Mouse (Mus musculus) stomach, postnatal 0 days (tissue): ENCODE data around the gene Sec14l4. TPM values are rescaled to one million over a fixed set of nuclear protein-coding genes. Genes with fewer than 3 reads are reported as not detected.

Experiments used
- ATAC-seq: fragments of 200-750 bp; cut with Nextera tagmentation; 2 replicates; pipeline ENCODE4 v1.8.0; 2017; ENCODE audit not compliant: low FRiP score, low TSS enrichment
- DNase-seq: peaks from one replicate; pipeline ENCODE4 v3.0.0-alpha.2; 2016; ENCODE audit warnings: low spot score
- H3K27ac ChIP-seq: fragments of 300-500 bp; sonication (generic); replicated peaks from 2 replicates; pipeline ENCODE4 v1.5.1; 2014; ENCODE audit warnings: mild to moderate bottlenecking, control low read depth
- H3K27me3 ChIP-seq: fragments of 300-500 bp; sonication (generic); 2 replicates; pipeline ENCODE4 v1.6.1; 2014; ENCODE audit warnings: low read length; ENCODE audit not compliant: control insufficient read depth, insufficient read depth
- H3K36me3 ChIP-seq: fragments of 300-500 bp; sonication (generic); 2 replicates; pipeline ENCODE4 v1.6.1; 2014; ENCODE audit warnings: low read length, mixed read lengths; ENCODE audit not compliant: control insufficient read depth, insufficient read depth
- H3K4me1 ChIP-seq: fragments of 300-500 bp; sonication (generic); replicated peaks from 2 replicates; pipeline ENCODE4 v1.6.1; 2014; ENCODE audit warnings: antibody characterized with exemption; ENCODE audit not compliant: control insufficient read depth, insufficient read depth
- H3K4me2 ChIP-seq: fragments of 300-500 bp; sonication (generic); replicated peaks from 2 replicates; pipeline ENCODE4 v1.6.1; 2014; ENCODE audit warnings: low read depth, mild to moderate bottlenecking, control low read depth, moderate library complexity
- H3K4me3 ChIP-seq: fragments of 300-500 bp; sonication (generic); 2 replicates; pipeline ENCODE4 v1.5.1; 2014; ENCODE audit warnings: low read depth, low read length, control low read depth
- H3K9ac ChIP-seq: fragments of 300-500 bp; sonication (generic); 2 replicates; pipeline ENCODE4 v1.6.1; 2014; ENCODE audit warnings: mild to moderate bottlenecking, low read length, control low read depth, mixed read lengths
- H3K9me3 ChIP-seq: fragments of 300-500 bp; sonication (generic); 2 replicates; pipeline ENCODE4 v1.6.1; 2016; ENCODE audit warnings: low read length; ENCODE audit not compliant: control insufficient read depth
- CTCF ChIP-seq: IDR thresholded peaks from 2 replicates; pipeline ENCODE4 v1.5.1; 2016; ENCODE audit warnings: antibody characterized with exemption, low read depth, mild to moderate bottlenecking, moderate library complexity
- EP300 ChIP-seq: optimal IDR thresholded peaks from 2 replicates; pipeline ENCODE3; 2016; ENCODE audit warnings: antibody characterized with exemption
- WGBS: fragments of 180-500 bp; shearing (Covaris S2); extraction: QIAGEN DNeasy Blood & Tissue Kit; methylation state at CpG from one replicate; pipeline ENCODE4 v1.1.7; 2014; 5-methylcytosine and 5-hydroxymethylcytosine counted together
- polyA plus RNA-seq: library from polyadenylated mRNA; unstranded; fragments of >200 nt; fragmentation: Nextera tagmentation; extraction: Ambion mirVana; gene quantifications from 2 replicates; pipeline ENCODE4 v1.2.1, GENCODE M21; 2015

Sec14l4 gene
- polyA plus RNA-seq, 1 experiment from 2014 or later: 2.5 TPM

DNA sequence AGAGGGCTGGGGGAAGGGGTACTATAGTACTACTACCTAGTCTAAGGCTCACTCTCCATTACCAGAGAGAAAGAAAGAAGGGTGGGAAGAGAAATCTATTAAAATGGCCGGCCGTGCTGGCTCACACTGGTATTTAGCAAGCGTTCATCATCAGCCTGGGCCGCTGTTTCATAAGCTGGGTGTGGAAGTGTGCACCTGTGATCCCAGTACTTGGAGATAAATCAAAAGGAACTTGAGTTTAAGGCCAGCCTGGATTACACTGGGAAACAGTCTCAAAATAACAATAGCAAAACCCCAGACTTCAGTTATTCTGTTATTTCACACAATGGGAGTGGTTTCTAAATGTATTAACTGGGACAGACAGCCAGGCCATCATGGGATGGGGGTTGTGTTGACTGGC, 31.3 kb downstream of the Sec14l4 start:
- no peak overlapping the region for H3K4me3 ChIP-seq
- H3K36me3 ChIP-seq: no peaks in the 10 kb centered on the region
- DNase-seq: no peak
- no peak overlapping the region for H3K27ac ChIP-seq
- H3K4me1 ChIP-seq: no peaks in the 10 kb centered on the region
- H3K9ac ChIP-seq: no peak overlapping the region
- WGBS: 68% methylated on average over 4 of the region's 4 CpGs
- no peaks in the 10 kb centered on the region for H3K27me3 ChIP-seq
- TF ChIP-seq CTCF (no peak), EP300 (no peak)
- H3K9me3 ChIP-seq: no peaks in the 10 kb centered on the region
- no peak overlapping the region for H3K4me2 ChIP-seq
- no peak for ATAC-seq

DNA sequence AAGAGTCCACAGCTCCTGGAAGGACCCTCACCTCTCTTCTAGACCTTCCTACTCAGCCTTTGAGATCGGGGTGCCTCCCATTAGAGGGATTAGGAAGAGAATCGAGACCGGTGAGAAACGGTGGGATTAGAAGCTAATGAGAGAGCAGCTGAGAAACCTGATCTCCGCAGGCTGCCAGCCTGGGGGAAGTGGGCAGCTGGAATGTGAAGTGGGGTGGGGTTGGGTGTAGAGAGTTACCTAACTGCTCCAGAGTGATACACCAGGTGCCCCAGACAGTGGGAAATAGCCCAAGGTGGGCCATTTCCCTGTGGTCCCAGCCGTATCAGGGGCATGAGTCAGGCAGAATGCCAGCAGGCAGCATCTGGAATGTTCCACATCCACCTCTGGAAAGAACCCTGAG, 31.7 kb downstream of the Sec14l4 start:
- Histone ChIP-seq H3K27ac (no peak overlapping the region), H3K4me1 (no peaks in the 10 kb centered on the region), H3K9ac (no peak overlapping the region), H3K9me3 (no peaks in the 10 kb centered on the region), H3K36me3 (no peaks in the 10 kb centered on the region), H3K4me3 (no peak overlapping the region), H3K27me3 (no peaks in the 10 kb centered on the region), H3K4me2 (no peak overlapping the region)
- no peak for DNase-seq
- WGBS: 44% methylated on average over 6 of the region's 6 CpGs
- no peak for TF ChIP-seq CTCF
- no peak for TF ChIP-seq EP300
- no peak for ATAC-seq

DNA sequence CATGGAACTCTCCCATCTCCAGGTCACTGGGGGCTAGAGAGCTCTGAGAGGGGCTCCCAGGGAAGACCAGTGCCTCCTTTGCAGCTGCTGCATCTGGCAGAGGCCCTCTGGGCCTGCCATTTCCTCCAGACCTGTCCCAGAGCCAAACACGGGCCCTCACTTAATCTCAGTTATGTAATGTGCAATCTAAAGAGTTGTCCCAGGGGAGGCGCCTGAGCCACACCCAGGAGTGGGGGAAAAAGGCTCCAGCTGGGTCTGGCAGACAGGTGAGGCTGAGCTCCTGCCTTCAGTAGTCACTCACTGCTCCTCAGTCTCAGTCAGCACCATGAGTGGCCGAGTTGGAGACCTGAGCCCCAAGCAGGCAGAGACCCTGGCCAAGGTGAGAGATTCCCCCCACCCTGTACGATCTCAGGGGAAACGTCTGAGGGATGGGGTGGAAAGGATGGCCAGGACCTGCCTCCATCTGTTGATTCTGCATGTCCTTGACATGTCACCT, 33.4 kb downstream of the Sec14l4 start, which contains the start of gene Sec14l3:
Gene Sec14l3, plus strand, starts transcription at position 215 of the 496 bp plus-strand sequence.
- H3K4me2 ChIP-seq: no peak within 1 kb of the TSS
- peak; percentile 36 for DNase-seq

DNA sequence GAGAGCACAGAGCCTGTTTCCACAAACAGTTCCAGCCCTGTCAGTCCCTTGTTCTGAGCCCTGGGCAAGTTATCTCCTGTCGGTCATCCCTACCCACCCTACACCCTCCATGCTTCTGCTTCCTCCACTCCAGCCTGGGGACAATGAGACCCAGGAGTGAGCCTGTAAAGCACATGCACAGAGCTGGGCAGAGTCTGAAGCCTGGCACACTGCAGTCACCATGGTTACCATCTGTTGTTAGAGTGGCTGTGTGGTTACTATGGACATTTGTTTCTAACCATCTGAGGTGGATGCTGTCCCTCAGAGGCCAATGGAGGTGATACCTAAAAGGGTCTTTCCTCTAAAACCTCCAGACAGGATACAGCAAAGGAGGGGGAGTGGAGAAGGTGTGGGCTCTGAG, 38.4 kb downstream of the Sec14l4 start:
- no peak overlapping the region for H3K9ac ChIP-seq
- no peak overlapping the region for H3K4me3 ChIP-seq
- ATAC-seq (no peak), DNase-seq (no peak)
- TF ChIP-seq CTCF (no peak), EP300 (no peak)
- WGBS: 64% methylated on average over 1 of the region's 1 CpGs
- no peak overlapping the region for H3K4me2 ChIP-seq
- H3K4me1 ChIP-seq: no peaks in the 10 kb centered on the region
- H3K27me3 ChIP-seq: no peaks in the 10 kb centered on the region
- H3K27ac ChIP-seq: no peak overlapping the region
- H3K36me3 ChIP-seq: no peaks in the 10 kb centered on the region
- no peaks in the 10 kb centered on the region for H3K9me3 ChIP-seq

More for the DNA sequence above, 33.4 kb downstream of the Sec14l4 start, which contains the start of gene Sec14l3:
- Histone ChIP-seq H3K27me3 (no peaks in the 10 kb centered on the region), H3K36me3 (no peaks in the 10 kb centered on the region), H3K27ac (no peak within 1 kb of the TSS), H3K9ac (no peak within 1 kb of the TSS), H3K4me1 (no peaks in the 10 kb centered on the region), H3K9me3 (no peaks in the 10 kb centered on the region), H3K4me3 (no peak within 1 kb of the TSS)
- TF ChIP-seq EP300 (no peak), CTCF (no peak)
- 0 out of 2 replicates have a peak, but pooled peaks have one; percentile 38 for ATAC-seq
- 34% methylated on average over 5 of the region's 5 CpGs for WGBS

DNA sequence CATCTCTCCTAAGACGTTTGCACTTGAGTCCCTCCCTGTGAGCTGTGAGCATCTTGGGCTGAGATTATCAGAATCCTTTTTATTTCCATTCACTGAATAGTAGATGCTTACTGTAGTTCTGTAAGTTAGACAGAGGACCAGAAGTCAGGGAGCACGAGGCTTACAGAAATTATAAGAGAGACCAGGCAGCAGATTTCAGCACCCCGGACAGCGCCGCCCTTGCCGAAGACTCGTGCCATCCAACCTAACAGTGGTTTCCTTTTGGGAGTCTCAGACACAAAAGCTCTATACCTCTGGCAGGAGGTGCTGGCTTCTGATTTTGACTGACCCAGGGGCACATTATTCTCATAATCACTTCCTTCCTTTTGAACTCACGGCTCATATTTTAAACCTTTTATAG, 45.4 kb downstream of the Sec14l4 start:
- Histone ChIP-seq H3K27me3 (no peaks in the 10 kb centered on the region), H3K36me3 (no peaks in the 10 kb centered on the region), H3K9ac (no peak overlapping the region), H3K4me2 (no peak overlapping the region), H3K4me3 (no peak overlapping the region), H3K27ac (no peak overlapping the region), H3K4me1 (no peaks in the 10 kb centered on the region), H3K9me3 (no peaks in the 10 kb centered on the region)
- ATAC-seq (no peak), DNase-seq (peak; percentile 73)
- 10% methylated on average over 8 of the region's 8 CpGs for WGBS
- TF ChIP-seq EP300 (no peak), CTCF (0 out of 2 replicates have a peak, but pooled peaks have one; percentile 3)

DNA sequence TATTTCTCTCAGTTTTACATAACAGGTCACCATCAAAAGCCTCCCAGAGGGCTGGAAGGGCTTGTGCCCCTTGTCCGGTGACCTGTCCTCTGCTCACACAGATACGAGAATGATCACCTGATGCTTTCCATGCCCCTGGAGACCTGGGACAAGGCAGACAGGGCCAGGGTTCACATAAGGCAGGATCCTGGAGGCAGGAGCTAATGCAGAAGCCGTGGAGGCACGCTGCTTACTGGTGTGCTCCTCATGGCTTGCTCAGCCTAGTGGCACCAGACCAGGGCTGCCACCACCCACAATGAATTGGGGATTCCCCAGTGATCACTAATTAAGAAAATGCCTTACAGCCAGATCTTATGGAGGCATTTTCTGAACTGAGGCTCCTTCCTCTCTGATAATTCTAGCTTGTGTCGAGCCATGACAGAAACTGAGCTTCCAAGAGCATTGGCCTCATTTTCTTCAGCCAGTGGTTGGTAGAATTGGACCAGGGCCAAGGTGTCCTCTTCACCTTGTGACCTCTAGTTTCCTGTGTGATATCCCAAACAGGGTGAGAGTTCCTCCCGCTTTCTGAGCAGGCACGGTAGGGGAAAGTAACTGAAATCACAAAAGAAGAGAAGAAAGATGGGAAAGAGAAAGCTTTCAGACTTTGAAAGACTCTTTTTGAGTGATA, 47.1 kb downstream of the Sec14l4 start:
- Histone ChIP-seq H3K27ac (no peak overlapping the region), H3K27me3 (no peaks in the 10 kb centered on the region), H3K4me2 (no peak overlapping the region), H3K4me3 (no peak overlapping the region), H3K36me3 (no peaks in the 10 kb centered on the region), H3K9ac (no peak overlapping the region), H3K9me3 (no peaks in the 10 kb centered on the region), H3K4me1 (no peaks in the 10 kb centered on the region)
- ATAC-seq (no peak), DNase-seq (no peak)
- WGBS: 77% methylated on average over 7 of the region's 7 CpGs
- TF ChIP-seq EP300 (no peak), CTCF (no peak)
